Mouse (Mus musculus) cerebellum, adult 2 months (tissue): ENCODE data around the gene Itpka. TPM values are rescaled to one million over a fixed set of nuclear protein-coding genes. Genes with fewer than 3 reads are reported as not detected.

Experiments
- DNase-seq, 2 experiments: peaks; one replicate each; pipeline ENCODE4 v3.0.0; 2021
- H3K27ac ChIP-seq: fragments of 200-500 bp; 2 replicates; pipeline ENCODE4 v1.5.1; 2012; ENCODE audit warnings: low read length, control low read depth, inconsistent platforms; ENCODE audit not compliant: insufficient read depth
- H3K27me3 ChIP-seq: fragments of 200-500 bp; 2 replicates; pipeline ENCODE4 v1.6.1; 2012; ENCODE audit warnings: inconsistent platforms, mild to moderate bottlenecking, low read length, moderate library complexity; ENCODE audit not compliant: control insufficient read depth, insufficient read depth
- H3K4me1 ChIP-seq: fragments of 200-500 bp; 2 replicates; pipeline ENCODE4 v1.6.1; 2011; ENCODE audit warnings: low read length; ENCODE audit not compliant: control insufficient read depth, insufficient read depth
- H3K4me3 ChIP-seq: fragments of 200-500 bp; replicated peaks from 2 replicates; pipeline ENCODE3; 2011; ENCODE audit warnings: mild to moderate bottlenecking, low read depth, low read length, control low read depth; ENCODE audit not compliant: insufficient read depth
- CTCF ChIP-seq: fragments of 200-500 bp; IDR thresholded peaks from 2 replicates; pipeline ENCODE4 v1.5.1; 2011; ENCODE audit warnings: low read depth, mild to moderate bottlenecking, control low read depth, low read length, moderate library complexity, borderline replicate concordance; ENCODE audit not compliant: insufficient read depth
- POLR2A ChIP-seq: fragments of 200-500 bp; IDR thresholded peaks from 2 replicates; pipeline ENCODE4 v1.6.1; 2011; ENCODE audit warnings: low read length, control low read depth, borderline replicate concordance; ENCODE audit not compliant: insufficient read depth
- WGBS: fragments of 180-500 bp; shearing (Covaris S2); methylation state at CpG from one replicate; pipeline ENCODE4 v1.1.7; 2018; 5-methylcytosine and 5-hydroxymethylcytosine counted together
- polyA plus RNA-seq: library from polyadenylated mRNA; depleted of rRNA; stranded (reverse); fragments of >200 nt; gene quantifications from 2 replicates; pipeline ENCODE4 v1.2.3, GENCODE M21; 2012; rRNA removed

Gene Itpka
- polyA plus RNA-seq, 1 experiment: 65.2 TPM

DNA sequence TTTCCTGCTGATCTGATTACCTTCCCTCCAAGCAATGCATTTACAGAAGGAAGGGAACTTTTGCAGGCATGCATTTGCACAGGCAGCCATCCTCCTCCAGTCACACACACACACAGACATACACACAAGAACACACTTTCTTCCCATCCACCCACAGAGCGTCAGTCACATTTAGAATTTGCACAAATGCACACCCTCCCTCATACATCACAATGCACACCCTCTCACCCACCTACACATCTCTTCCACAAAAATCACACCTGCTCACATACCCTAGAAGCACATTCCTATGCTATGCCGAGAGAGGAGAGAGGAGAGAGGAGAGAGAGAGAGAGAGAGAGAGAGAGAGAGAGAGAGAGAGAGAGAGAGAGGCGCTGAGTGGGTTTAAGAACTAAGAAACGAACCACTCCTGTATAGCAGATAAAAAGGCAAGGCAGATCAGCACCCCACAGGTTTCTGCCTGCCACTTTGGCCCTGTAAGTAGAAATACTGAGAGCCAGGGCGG, 55.2 kb downstream of the Itpka start, which contains the start of gene Tyro3:
Tyro3 (plus strand) TSS at position 455 of the 505 bp plus-strand sequence.
- peak within 1 kb of the TSS; percentile 5 for H3K4me3 ChIP-seq
- WGBS: 82% methylated on average over 5 of the region's 5 CpGs
- no peak within 1 kb of the TSS; the same call in 1 of the 2 replicates for H3K27ac ChIP-seq
- no peak for DNase-seq
- no peak for TF ChIP-seq CTCF
- TF ChIP-seq POLR2A: no peak
- H3K4me1 ChIP-seq: peaks cover 15% of the 10 kb centered on the region
- no peaks in the 10 kb centered on the region for H3K27me3 ChIP-seq

DNA sequence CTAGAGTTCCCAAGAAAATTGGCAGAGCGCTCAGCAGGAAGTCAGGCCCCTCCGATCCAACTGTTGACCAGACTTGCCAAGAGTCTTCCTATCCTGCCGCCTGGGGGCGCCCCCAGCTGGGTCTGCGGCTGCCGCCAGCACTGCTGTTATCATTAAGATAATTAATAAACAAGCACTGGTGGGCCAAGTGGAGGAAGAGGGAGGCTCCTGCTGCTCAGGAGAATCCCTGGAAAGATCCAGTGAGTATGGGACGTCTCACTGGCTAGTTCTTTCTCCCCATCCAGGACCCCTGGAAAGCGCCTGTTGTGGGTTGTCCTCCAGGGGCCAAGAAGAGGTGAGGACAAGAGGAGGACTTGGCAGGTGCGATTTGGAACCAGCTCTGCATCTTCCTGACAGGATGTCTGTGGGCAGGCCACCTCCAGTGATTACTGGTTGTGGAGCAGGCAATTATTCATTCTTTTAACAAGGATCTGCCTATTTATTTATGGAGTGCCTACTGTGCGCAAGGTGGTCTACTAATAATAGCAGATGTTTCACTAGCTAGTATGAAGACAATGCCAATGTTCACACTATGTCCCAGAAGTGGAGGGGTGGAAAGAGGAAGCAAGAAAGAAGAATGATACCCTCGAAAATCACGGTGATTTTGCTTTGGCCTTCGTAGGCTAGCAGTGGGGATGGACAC, 56.2 kb downstream of the Itpka start:
- H3K27ac ChIP-seq: no peak overlapping the region; the same call in 1 of the 2 replicates
- H3K27me3 ChIP-seq: no peaks in the 10 kb centered on the region
- DNase-seq: peak; percentile 68
- peak; percentile 43; the same call in 1 of the 2 replicates for TF ChIP-seq CTCF
- TF ChIP-seq POLR2A: no peak
- peaks cover 25% of the 10 kb centered on the region for H3K4me1 ChIP-seq
- peak overlapping the region; percentile 100 for H3K4me3 ChIP-seq
- 5% methylated on average over 13 of the region's 13 CpGs for WGBS

DNA sequence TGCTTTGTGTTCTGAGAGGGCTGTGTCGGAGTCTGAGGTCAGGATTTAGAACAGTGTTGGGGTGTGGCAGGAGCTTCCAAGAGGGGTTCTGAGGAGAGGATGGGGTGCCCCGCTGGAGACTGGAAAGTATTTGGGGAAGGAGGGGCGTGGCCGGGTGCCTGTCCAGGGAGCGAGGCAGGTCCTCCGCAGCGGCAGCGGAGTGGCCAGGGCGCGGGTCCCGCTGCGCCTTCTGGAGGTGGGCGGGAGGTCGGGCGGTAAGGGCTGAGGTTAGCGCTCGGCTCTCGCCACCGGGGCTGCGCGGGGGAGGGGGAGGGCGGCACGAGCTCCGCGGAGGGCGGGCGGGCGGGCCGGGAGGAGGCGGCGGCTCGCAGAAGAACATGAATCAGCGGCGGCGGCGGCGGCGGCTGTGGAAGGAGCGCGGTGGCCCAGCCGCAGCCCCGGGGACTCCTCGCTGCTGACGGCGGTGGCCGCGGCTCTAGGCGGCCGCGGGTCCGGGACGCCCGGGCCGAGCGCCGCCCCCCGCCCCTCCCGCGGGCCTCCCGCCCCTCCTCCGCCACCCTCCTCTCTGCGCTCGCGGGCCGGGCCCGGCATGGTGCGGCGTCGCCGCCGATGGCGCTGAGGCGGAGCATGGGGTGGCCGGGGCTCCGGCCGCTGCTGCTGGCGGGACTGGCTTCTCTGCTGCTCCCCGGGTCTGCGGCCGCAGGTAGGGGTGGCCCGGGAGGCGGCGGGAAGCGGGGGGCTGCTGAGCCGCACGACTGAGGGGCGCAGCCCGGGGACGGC, 57.2 kb downstream of the Itpka start:
- TF ChIP-seq POLR2A (0 out of 2 replicates have a peak, but pooled peaks have one; percentile 25), CTCF (no peak)
- no peaks in the 10 kb centered on the region for H3K27me3 ChIP-seq
- peak; percentile 76 to 78 for DNase-seq
- under 1% methylated on average over 59 of the region's 89 CpGs for WGBS
- peaks cover 34% of the 10 kb centered on the region for H3K4me1 ChIP-seq
- peak overlapping the region; percentile 94 for H3K27ac ChIP-seq
- H3K4me3 ChIP-seq: peak overlapping the region; percentile 100

- H3K4me3 ChIP-seq: peak overlapping the region; percentile 100
- H3K27me3 ChIP-seq: no peaks in the 10 kb centered on the region
- TF ChIP-seq POLR2A (no peak), CTCF (no peak)
- peak overlapping the region; percentile 94 for H3K27ac ChIP-seq
- WGBS: under 1% methylated on average over 27 of the region's 27 CpGs
- peaks cover 41% of the 10 kb centered on the region for H3K4me1 ChIP-seq
- peak in 1 of 2 experiments; percentile 75 for DNase-seq
Observed at GRCm38 (mm10) chr2:119799961-119800550, 57.9 kb downstream of the Itpka start.

Other genes starting within 250 kb of the Itpka start
- 0.90 and 1.2 TPM in 2 replicates for gene Exd1, start 194.7 kb upstream of the Itpka start, polyA plus RNA-seq
- 126 and 142 TPM in 2 replicates for gene Chp1, start 194.6 kb upstream of the Itpka start, polyA plus RNA-seq
- gene Nusap1, start 124.0 kb upstream of the Itpka start, polyA plus RNA-seq: 0.32 and 0.39 TPM in 2 replicates
- 0.39 and 0.41 TPM in 2 replicates for gene Oip5, start 123.9 kb upstream of the Itpka start, polyA plus RNA-seq
- gene Ndufaf1, start 79.5 kb upstream of the Itpka start, polyA plus RNA-seq: 24.7 and 28.0 TPM in 2 replicates
- gene Rtf1, start 67.3 kb upstream of the Itpka start, polyA plus RNA-seq: 29.5 and 32.5 TPM in 2 replicates
- gene Ltk, start 18.1 kb downstream of the Itpka start, polyA plus RNA-seq: 16.5 and 19.1 TPM in 2 replicates
- 15.9 and 17.5 TPM in 2 replicates for gene Rpap1, start 45.2 kb downstream of the Itpka start, polyA plus RNA-seq
- gene Tyro3, start 55.4 kb downstream of the Itpka start, polyA plus RNA-seq: 150 and 154 TPM in 2 replicates
- 22.8 and 24.9 TPM in 2 replicates for gene Mga, start 154.9 kb downstream of the Itpka start, polyA plus RNA-seq
- 37.6 and 42.2 TPM in 2 replicates for gene Mapkbp1, start 230.4 kb downstream of the Itpka start, polyA plus RNA-seq